Comparison of ENCODE assay signal across 27 mouse cellular contexts in the genomic region with DNA sequence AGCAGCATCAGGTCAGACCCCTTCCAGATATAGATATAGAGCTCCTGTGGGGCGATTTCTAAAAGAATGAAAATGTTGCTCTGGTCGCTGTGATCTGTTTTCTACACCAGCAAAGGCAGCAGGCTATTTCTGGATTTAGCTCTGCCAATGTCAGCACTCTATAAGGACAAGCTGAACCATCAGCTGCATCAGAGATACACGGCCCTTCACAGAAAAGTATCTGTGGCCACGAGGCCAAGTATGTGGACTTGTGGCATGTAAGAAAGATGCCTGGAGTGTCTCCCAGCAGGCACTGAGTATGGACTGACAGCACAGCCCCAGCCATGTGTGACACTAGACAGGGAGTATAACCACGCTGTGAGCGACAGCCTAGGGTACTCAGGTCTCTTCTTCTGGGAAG. TPM values are rescaled to one million over a fixed set of nuclear protein-coding genes. Genes with fewer than 3 reads are reported as not detected.
A peak's percentile ranks its signal among the peaks of the same experiment; 100 is the strongest.
DNase-seq lines count a peak whose midpoint lies in the region; ATAC-seq and TF ChIP-seq lines count a peak whose summit lies in the region.
"Had no signal": no experiment of that assay in that cellular context is flagged by ENCODE, and none has a peak within 500 bp of the region (broad histone marks: within the 10 kb centered on the region; RNA-seq: fewer than 3 reads in every experiment).

No protein-coding gene starts in this region.

- H3K4me2 ChIP-seq in heart, embryonic 14.5 days (ENCODE audit: low read length), result peak overlapping the region; percentile 39
- no peak overlapping the region for H3K4me2 ChIP-seq in forebrain, embryonic 11.5 days (ENCODE audit: low read depth, low read length, severe bottlenecking)
- H3K4me2 ChIP-seq: embryonic facial prominence, embryonic 15.5 days; forebrain, embryonic 15.5 days; hindbrain, embryonic 14.5 days; liver, embryonic 12.5 days; midbrain, embryonic 12.5 days had no signal

- peak overlapping the region; percentile 54; the same call in 1 of the 2 replicates for H3K9ac ChIP-seq in heart, embryonic 14.5 days (ENCODE audit: low read length)
- no peak overlapping the region for H3K9ac ChIP-seq in forebrain, embryonic 11.5 days (ENCODE audit: low read length)
- H3K9ac ChIP-seq: embryonic facial prominence, embryonic 15.5 days; forebrain, embryonic 15.5 days; hindbrain, embryonic 14.5 days; midbrain, embryonic 12.5 days had no signal

- DNase-seq in gastrocnemius, postnatal 25 days, result peak; percentile 70
- no peak for DNase-seq in gastrocnemius, postnatal 36 days
- DNase-seq in layer of hippocampus, adult 2 months (ENCODE audit: low spot score in 2 of 2), result no peak
- no peak for DNase-seq in layer of hippocampus, adult 11-12 months (ENCODE audit: low spot score)
- DNase-seq in forebrain, embryonic 11.5 days (ENCODE audit: low spot score), result no peak
- DNase-seq in lung, postnatal 14 days, result no peak
- DNase-seq: cerebellum, adult 9-10 months; lung, adult 18-20 months; lung, postnatal 10 days; thymus, adult 2 months had no signal

- 42% methylated on average over 6 of the region's 6 CpGs for WGBS in heart, embryonic 14.5 days
- WGBS in forebrain, embryonic 11.5 days, result 94% methylated on average over 6 of the region's 6 CpGs

- H3K4me3 ChIP-seq in layer of hippocampus, adult 2 months, result no peak overlapping the region
- H3K4me3 ChIP-seq in heart, embryonic 14.5 days (ENCODE audit: control insufficient read depth in 1 of 2, insufficient read depth in 1 of 2, low read depth in 1 of 2, low read length in 2 of 2), result no peak overlapping the region
- no peak overlapping the region for H3K4me3 ChIP-seq in forebrain, embryonic 11.5 days (ENCODE audit: low read depth, low read length)
- H3K4me3 ChIP-seq: embryonic facial prominence, embryonic 15.5 days; forebrain, embryonic 15.5 days; liver, embryonic 12.5 days; midbrain, embryonic 12.5 days had no signal

- TF ChIP-seq CTCF in layer of hippocampus, adult 2 months (conservative IDR thresholded peaks at IDR 0.05), result no peak

- peaks cover 20 to 41% of the 10 kb centered on the region in 2 experiments for H3K4me1 ChIP-seq in heart, embryonic 14.5 days (ENCODE audit: control insufficient read depth in 2 of 2, insufficient read depth in 2 of 2, low read length in 2 of 2)
- H3K4me1 ChIP-seq in forebrain, embryonic 11.5 days (replicated peaks; ENCODE audit: control insufficient read depth, insufficient read depth, low read length), result no peaks in the 10 kb centered on the region
- H3K4me1 ChIP-seq: embryonic facial prominence, embryonic 15.5 days; forebrain, embryonic 15.5 days; midbrain, embryonic 12.5 days had no signal

- ATAC-seq in heart, embryonic 14.5 days (ENCODE audit: insufficient number of reproducible peaks, insufficient read depth, low FRiP score, low read depth), result peak; percentile 73
- no peak for ATAC-seq in forebrain, embryonic 11.5 days (replicated peaks; ENCODE audit: low FRiP score)
- ATAC-seq: forebrain, embryonic 15.5 days; inflammation-experienced regulatory T-cells, adult 6 months had no signal

- H3K27ac ChIP-seq in layer of hippocampus, adult 2 months, result peak overlapping the region; percentile 18; the same call in 1 of the 2 replicates
- peak overlapping the region; percentile 98 to 99 for H3K27ac ChIP-seq in heart, embryonic 14.5 days (replicated peaks in 1 of 2; ENCODE audit: control insufficient read depth in 1 of 2, insufficient read depth in 1 of 2, low read depth in 2 of 2, low read length in 2 of 2)
- H3K27ac ChIP-seq in forebrain, embryonic 11.5 days (ENCODE audit: low read depth, low read length), result no peak overlapping the region
- H3K27ac ChIP-seq: embryonic facial prominence, embryonic 15.5 days; forebrain, embryonic 15.5 days; hindbrain, embryonic 14.5 days; midbrain, embryonic 12.5 days; stomach, postnatal 0 days had no signal

- H3K9me3 ChIP-seq in heart, embryonic 14.5 days (ENCODE audit: control insufficient read depth, low read length), result no peaks in the 10 kb centered on the region
- H3K9me3 ChIP-seq in forebrain, embryonic 11.5 days (ENCODE audit: control insufficient read depth, low read length), result no peaks in the 10 kb centered on the region
- H3K9me3 ChIP-seq: embryonic facial prominence, embryonic 15.5 days; forebrain, embryonic 15.5 days; liver, embryonic 12.5 days; midbrain, embryonic 12.5 days had no signal

- intact Hi-C loops in gastrocnemius, postnatal 36 days (cut with DNase I), result no loop called here

- H3K27me3 ChIP-seq in heart, embryonic 14.5 days (ENCODE audit: control insufficient read depth, insufficient read depth, low read length), result no peaks in the 10 kb centered on the region
- H3K27me3 ChIP-seq in forebrain, embryonic 11.5 days (ENCODE audit: control insufficient read depth, insufficient read depth, low read length), result no peaks in the 10 kb centered on the region
- H3K27me3 ChIP-seq: embryonic facial prominence, embryonic 15.5 days; forebrain, embryonic 15.5 days; liver, embryonic 12.5 days; midbrain, embryonic 12.5 days had no signal

- H3K36me3 ChIP-seq in heart, embryonic 14.5 days (ENCODE audit: control insufficient read depth, insufficient read depth, low read length), result peaks cover 67% of the 10 kb centered on the region
- peaks cover 6% of the 10 kb centered on the region for H3K36me3 ChIP-seq in forebrain, embryonic 11.5 days (ENCODE audit: control insufficient read depth, insufficient read depth, low read length)

RNA-seq across cellular contexts. Expression of a gene that starts 8.1 kb away (rescaled TPM):
- total RNA-seq in gastrocnemius, postnatal 25 days (2021), result 10 to 100 TPM; 14.0 to 16.5 TPM
- total RNA-seq in gastrocnemius, postnatal 36 days (2021), result 10 to 100 TPM; 21.7 to 22.9 TPM
- total RNA-seq in layer of hippocampus, adult 2 months (2021), result 10 to 100 TPM; 17.7 to 19.5 TPM
- 30.6 and 32.8 TPM in 2 replicates for polyA plus RNA-seq in heart, embryonic 14.5 days (2014; fragmentation: Nextera tagmentation; extraction: Ambion mirVana)
- polyA plus RNA-seq in forebrain, embryonic 11.5 days (2014; fragmentation: Nextera tagmentation; extraction: Ambion mirVana), result 33.8 and 39.8 TPM in 2 replicates

RNA-seq across cellular contexts. Expression of a gene that starts 25.3 kb away (rescaled TPM):
- under 1 TPM; 0.29 to 0.31 TPM for total RNA-seq in gastrocnemius, postnatal 25 days (2021)
- total RNA-seq in gastrocnemius, postnatal 36 days (2021), result under 1 TPM; 0.31 to 0.37 TPM
- 1 to 10 TPM in 1 of 2 experiments, under 1 TPM in 1; 0.69 to 1.1 TPM for total RNA-seq in layer of hippocampus, adult 2 months (2021)
- 0.62 and 1.1 TPM in 2 replicates for polyA plus RNA-seq in heart, embryonic 14.5 days (2014; fragmentation: Nextera tagmentation; extraction: Ambion mirVana)
- 1.0 TPM in 1 of 2 replicates, not detected in the other for polyA plus RNA-seq in forebrain, embryonic 11.5 days (2014; fragmentation: Nextera tagmentation; extraction: Ambion mirVana)
- total RNA-seq: common myeloid progenitor, adult 5-6 weeks; left cerebral cortex, postnatal 10 days; megakaryocyte progenitor cell, adult 5-6 weeks had no signal
- polyA plus RNA-seq: large intestine, adult 2 months had no signal

RNA-seq across cellular contexts. Expression of a gene that starts 38.3 kb away (rescaled TPM):
- 100 to 1,000 TPM; 236 to 249 TPM for total RNA-seq in gastrocnemius, postnatal 25 days (2021)
- total RNA-seq in gastrocnemius, postnatal 36 days (2021), result 100 to 1,000 TPM; 186 to 222 TPM
- total RNA-seq in layer of hippocampus, adult 2 months (2021), result 1,000 to 10,000 TPM; 1,285 to 1,295 TPM
- 979 and 1,136 TPM in 2 replicates for polyA plus RNA-seq in heart, embryonic 14.5 days (2014; fragmentation: Nextera tagmentation; extraction: Ambion mirVana)
- 2,808 and 3,088 TPM in 2 replicates for polyA plus RNA-seq in forebrain, embryonic 11.5 days (2014; fragmentation: Nextera tagmentation; extraction: Ambion mirVana)

RNA-seq across cellular contexts. Expression of a gene that starts 50.9 kb away (rescaled TPM):
- 10 to 100 TPM; 67.9 to 72.7 TPM for total RNA-seq in gastrocnemius, postnatal 25 days (2021)
- total RNA-seq in gastrocnemius, postnatal 36 days (2021), result 10 to 100 TPM; 67.6 to 71.0 TPM
- 10 to 100 TPM; 64.1 to 70.1 TPM for total RNA-seq in layer of hippocampus, adult 2 months (2021)
- polyA plus RNA-seq in heart, embryonic 14.5 days (2014; fragmentation: Nextera tagmentation; extraction: Ambion mirVana), result 35.6 and 37.2 TPM in 2 replicates
- 52.4 and 56.4 TPM in 2 replicates for polyA plus RNA-seq in forebrain, embryonic 11.5 days (2014; fragmentation: Nextera tagmentation; extraction: Ambion mirVana)

RNA-seq across cellular contexts. Expression of a gene that starts 55.8 kb away (rescaled TPM):
- 1 to 10 TPM in 1 of 2 experiments, under 1 TPM in 1; 0.54 to 1.1 TPM for total RNA-seq in gastrocnemius, postnatal 25 days (2021)
- total RNA-seq in gastrocnemius, postnatal 36 days (2021), result under 1 TPM in 1 of 2 experiments, not detected in 1; 0.69 TPM
- total RNA-seq in layer of hippocampus, adult 2 months (2021), result under 1 TPM in 1 of 2 experiments, not detected in 1; 0.20 TPM
- polyA plus RNA-seq in heart, embryonic 14.5 days (2014; fragmentation: Nextera tagmentation; extraction: Ambion mirVana), result not detected in 2 replicates
- 0.19 TPM in 1 of 2 replicates, not detected in the other for polyA plus RNA-seq in forebrain, embryonic 11.5 days (2014; fragmentation: Nextera tagmentation; extraction: Ambion mirVana)
- total RNA-seq: adrenal gland, postnatal 25 days; common myeloid progenitor, adult 5-6 weeks; ES-E14; left cerebral cortex, postnatal 10 days; megakaryocyte progenitor cell, adult 5-6 weeks; neutrophil, adult 5-6 weeks had no signal
- polyA plus RNA-seq: forebrain, embryonic 15.5 days; hindbrain, embryonic 14.5 days; kidney, embryonic 16.5 days; limb, embryonic 11.5 days; liver, embryonic 12.5 days; midbrain, embryonic 12.5 days; stomach, postnatal 0 days had no signal

Comparison
In these comparisons a context has a peak if more than half of its experiments do, and no peak if none do; other contexts are left out.
1. RNA of a gene that starts 38.3 kb away (total RNA-seq): 1,285 to 1,295 TPM in layer of hippocampus, adult 2 months; 236 to 249 TPM in gastrocnemius, postnatal 25 days and 186 to 222 TPM in gastrocnemius, postnatal 36 days; every median in the first group is over 4 times any median in the second.